In the genomic region with DNA sequence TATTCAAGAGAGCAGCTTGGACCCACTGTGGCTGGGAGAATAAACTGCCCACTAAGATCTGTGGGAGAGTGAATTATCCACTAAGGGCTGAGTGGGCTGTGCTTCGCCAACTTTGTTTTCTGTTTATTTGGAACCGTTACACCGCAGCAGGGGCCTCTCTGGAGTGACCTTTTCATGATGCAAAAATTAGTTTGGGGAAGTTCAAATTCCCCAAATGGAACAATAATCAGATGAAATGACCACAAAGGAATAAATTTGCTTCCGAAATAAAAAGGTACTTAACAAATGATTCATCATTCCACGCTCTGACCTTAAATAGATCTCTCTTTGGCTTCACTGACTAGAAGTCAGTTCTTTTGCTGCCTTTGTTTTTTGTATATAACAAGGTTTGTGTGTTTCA, we compare ENCODE assay signal across 17 mouse cellular contexts.
"Had no signal": no experiment of that assay in that cellular context is flagged by ENCODE, and none has a peak within 500 bp of the region (broad histone marks: within the 10 kb centered on the region; RNA-seq: fewer than 3 reads in every experiment).

No protein-coding gene starts in this region.

- H3K27ac ChIP-seq: neural tube, embryonic 12.5 days; neural tube, embryonic 13.5 days; neural tube, embryonic 15.5 days; stomach, embryonic 15.5 days; stomach, postnatal 0 days had no signal

- H3K4me1 ChIP-seq: neural tube, embryonic 12.5 days; neural tube, embryonic 13.5 days; neural tube, embryonic 15.5 days; stomach, embryonic 15.5 days had no signal

- H3K9ac ChIP-seq: neural tube, embryonic 12.5 days; neural tube, embryonic 13.5 days; neural tube, embryonic 15.5 days; stomach, embryonic 15.5 days had no signal

- H3K9me3 ChIP-seq: neural tube, embryonic 12.5 days; neural tube, embryonic 13.5 days; neural tube, embryonic 15.5 days; stomach, embryonic 15.5 days had no signal

- H3K4me3 ChIP-seq: neural tube, embryonic 12.5 days; neural tube, embryonic 13.5 days; neural tube, embryonic 15.5 days; stomach, embryonic 15.5 days had no signal

- H3K27me3 ChIP-seq: neural tube, embryonic 12.5 days had no signal

- H3K4me2 ChIP-seq: neural tube, embryonic 12.5 days; neural tube, embryonic 13.5 days; neural tube, embryonic 15.5 days; stomach, embryonic 15.5 days had no signal

- DNase-seq: retina, postnatal 1 day; right cerebral cortex, adult 18-20 months; right cerebral cortex, postnatal 14 days; right cerebral cortex, postnatal 25 days; right cerebral cortex, postnatal 4 days; spleen, adult 18-20 months; thymus, adult 18-20 months; thymus, adult 2 months; thymus, postnatal 14 days; thymus, postnatal 25 days; thymus, postnatal 36 days; thymus, postnatal 4 days had no signal

- H3K36me3 ChIP-seq: neural tube, embryonic 12.5 days; neural tube, embryonic 13.5 days; neural tube, embryonic 15.5 days; stomach, embryonic 15.5 days had no signal
